Mouse (Mus musculus) ovary, postnatal 10 days (tissue): ENCODE measurements around the gene Mas1.

Experiments used
- DNase-seq: peaks from one replicate; pipeline ENCODE4 v3.0.0; 2022; ENCODE audit warnings: low spot score

Mas1 gene

GRCm38 (mm10) chr17:12872275-12873028 lies 4.5 kb upstream of the Mas1 start:
- no peak for DNase-seq

GRCm38 (mm10) chr17:12868640-12869039 lies 697 bp upstream of the Mas1 start:
- no peak for DNase-seq

GRCm38 (mm10) chr17:12866853-12867252 lies 1.1 kb downstream of the Mas1 start:
- DNase-seq: no peak

- no peak for DNase-seq
Measured at GRCm38 (mm10) chr17:12865407-12865806, 2.5 kb downstream of the Mas1 start.

- no peak for DNase-seq
Measured at GRCm38 (mm10) chr17:12864111-12864510, 3.8 kb downstream of the Mas1 start.

- no peak for DNase-seq
Measured at GRCm38 (mm10) chr17:12859006-12859520, 8.9 kb downstream of the Mas1 start.

- no peak for DNase-seq
Measured at GRCm38 (mm10) chr17:12858072-12858471, 9.9 kb downstream of the Mas1 start.

- DNase-seq: no peak
Measured at GRCm38 (mm10) chr17:12857395-12857794, 10.5 kb downstream of the Mas1 start.

- DNase-seq: no peak
Measured at GRCm38 (mm10) chr17:12854386-12854785, 13.6 kb downstream of the Mas1 start.

- no peak for DNase-seq
Measured at GRCm38 (mm10) chr17:12853821-12854220, 14.1 kb downstream of the Mas1 start.

- DNase-seq: no peak
Measured at GRCm38 (mm10) chr17:12851689-12852088, 16.3 kb downstream of the Mas1 start.

GRCm38 (mm10) chr17:12849778-12850382 lies 18.1 kb downstream of the Mas1 start:
- no peak for DNase-seq

GRCm38 (mm10) chr17:12847736-12848135 lies 20.2 kb downstream of the Mas1 start:
- DNase-seq: no peak

GRCm38 (mm10) chr17:12846474-12846873 lies 21.5 kb downstream of the Mas1 start:
- no peak for DNase-seq

- DNase-seq: no peak
Measured at GRCm38 (mm10) chr17:12845862-12846261, 22.1 kb downstream of the Mas1 start.

- no peak for DNase-seq
Measured at GRCm38 (mm10) chr17:12844540-12844939, 23.4 kb downstream of the Mas1 start.

- no peak for DNase-seq
Measured at GRCm38 (mm10) chr17:12843826-12844225, 24.1 kb downstream of the Mas1 start.

- no peak for DNase-seq
Measured at GRCm38 (mm10) chr17:12839475-12840267, 28.3 kb downstream of the Mas1 start.

- no peak for DNase-seq
Measured at GRCm38 (mm10) chr17:12835738-12836137, 32.2 kb downstream of the Mas1 start.

GRCm38 (mm10) chr17:12834826-12835225 lies 33.1 kb downstream of the Mas1 start:
- no peak for DNase-seq

GRCm38 (mm10) chr17:12834317-12834716 lies 33.6 kb downstream of the Mas1 start:
- DNase-seq: no peak

- DNase-seq: no peak
Measured at GRCm38 (mm10) chr17:12832657-12833056, 35.3 kb downstream of the Mas1 start.

GRCm38 (mm10) chr17:12832231-12832630 lies 35.7 kb downstream of the Mas1 start:
- no peak for DNase-seq
